Mouse (Mus musculus): ENCODE results near the gene Vmn1r4. TPM values are rescaled to one million over a fixed set of nuclear protein-coding genes. Genes with fewer than 3 reads are reported as not detected.

Gene Vmn1r4
- total RNA-seq (2023) = under 1 TPM in 1 of 2 experiments, not detected in 1; 0.15 TPM

DNA sequence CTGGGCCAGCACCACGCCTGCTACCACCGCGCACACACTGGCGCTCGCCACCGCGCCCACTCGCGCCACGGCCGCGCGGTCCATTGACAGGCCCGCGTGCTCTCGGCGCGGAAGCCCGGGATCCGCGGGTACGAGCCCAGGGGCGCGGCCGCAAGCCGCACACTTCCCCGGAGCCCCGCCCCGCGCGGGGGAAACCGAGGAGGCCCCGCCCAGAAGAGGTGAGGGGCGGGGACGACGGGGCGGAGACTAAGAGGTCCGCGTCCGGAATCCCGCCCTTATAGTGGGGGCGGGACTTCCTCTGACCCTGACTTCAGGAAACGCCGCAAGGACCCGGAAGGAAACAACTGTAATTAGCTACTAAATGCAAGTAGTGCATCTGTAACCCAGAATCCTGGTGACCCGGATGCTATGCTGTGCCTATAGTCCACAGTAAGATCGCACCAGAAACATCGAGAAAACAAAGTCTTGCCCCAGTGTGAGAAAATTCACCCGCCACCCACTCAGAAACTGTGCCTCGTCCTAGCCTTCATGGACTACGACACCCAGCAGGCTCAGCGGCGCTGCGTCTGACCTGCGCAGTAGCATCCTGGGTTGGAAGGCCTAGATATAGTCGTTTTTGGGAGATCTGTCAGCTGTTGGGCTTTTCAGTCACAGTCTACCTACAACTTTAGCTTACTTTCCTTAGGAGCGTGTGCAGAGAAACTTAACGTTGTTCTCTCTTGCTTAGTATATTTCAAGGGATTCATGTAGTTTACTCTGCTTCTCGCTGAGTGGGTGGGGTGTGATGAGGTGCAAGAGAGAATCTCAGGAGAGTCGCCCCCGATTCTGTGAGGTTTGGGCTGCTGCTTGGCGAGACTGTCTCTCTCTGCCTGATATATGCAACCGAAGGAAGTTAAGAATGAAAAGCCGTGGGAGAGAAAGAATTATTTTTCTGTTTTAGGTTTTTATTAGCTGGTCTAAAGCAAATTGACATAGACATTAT is at the start of gene Vmn1r4, which contains the start of gene Nt5c3:
Gene Vmn1r4 (plus strand): TSS at position 290 of the 982 bp plus-strand sequence.
Gene Nt5c3 (minus strand): TSS at position 207 of the 982 bp plus-strand sequence.

GRCm38 (mm10) chr6:56969973-56970372 is 46.2 kb downstream of the Vmn1r4 start, which contains the start of gene Vmn1r5:
Gene Vmn1r5 (plus strand): TSS chr6:56970273.

DNA sequence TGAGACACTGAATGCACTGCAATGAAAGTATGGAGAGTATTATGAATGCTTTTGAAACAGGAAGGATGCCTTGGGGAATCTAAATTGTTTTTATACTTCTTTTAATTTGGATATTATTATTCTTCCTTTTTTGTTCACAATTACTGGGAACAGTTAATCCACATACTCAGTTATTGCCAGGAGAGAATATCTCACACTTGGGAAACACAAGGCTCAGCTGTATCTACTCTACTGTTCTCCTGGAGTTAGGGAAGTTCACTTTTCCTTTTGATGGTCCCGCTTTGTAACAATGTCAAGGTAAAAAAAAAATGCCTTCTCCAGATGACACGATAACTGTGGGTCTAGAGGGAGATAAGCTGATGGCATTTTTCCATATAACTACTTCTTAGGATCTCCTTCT is 73.1 kb downstream of the Vmn1r4 start, which contains the start of gene Vmn1r6:
Gene Vmn1r6 (plus strand): TSS at position 301 of the 400 bp plus-strand sequence.

Other genes with a start within 250 kb of the Vmn1r4 start
- 10 to 100 TPM; 30.1 to 32.1 TPM for gene Lsm5, start 219.3 kb upstream of the Vmn1r4 start, total RNA-seq (2023)
- gene Avl9, start 209.1 kb upstream of the Vmn1r4 start, total RNA-seq (2023) = 10 to 100 TPM; 31.9 to 47.2 TPM
- 10 to 100 TPM; 27.7 to 29.4 TPM for gene Kbtbd2, start 126.2 kb upstream of the Vmn1r4 start, total RNA-seq (2023)
- 1 to 10 TPM; 2.2 to 2.5 TPM for gene Fkbp9, start 92.0 kb upstream of the Vmn1r4 start, total RNA-seq (2023)
- gene Nt5c3, start 83 bp upstream of the Vmn1r4 start, total RNA-seq (2023) = 10 to 100 TPM; 36.2 to 42.2 TPM
- gene Vmn1r5, start 46.3 kb downstream of the Vmn1r4 start, total RNA-seq (2023) = not detected
- gene Vmn1r6, start 73.2 kb downstream of the Vmn1r4 start, total RNA-seq (2023) = not detected
- not detected for gene Vmn1r7, start 101.3 kb downstream of the Vmn1r4 start, total RNA-seq (2023)
- not detected for gene Vmn1r8, start 108.3 kb downstream of the Vmn1r4 start, total RNA-seq (2023)
- gene Vmn1r9, start 142.8 kb downstream of the Vmn1r4 start, total RNA-seq (2023) = not detected
- gene Vmn1r10, start 185.4 kb downstream of the Vmn1r4 start, total RNA-seq (2023) = not detected
- not detected for gene Vmn1r11, start 209.4 kb downstream of the Vmn1r4 start, total RNA-seq (2023)
- gene Vmn1r12, start 232.9 kb downstream of the Vmn1r4 start, total RNA-seq (2023) = under 1 TPM; 0.09 TPM

All from neutrophil, adult 83 days (primary cell).